Mouse (Mus musculus) erythroblast, embryonic 14.5 days (primary cell): ENCODE data around the gene Agpat1.

Source experiments
- GATA1 ChIP-seq: IDR thresholded peaks from 2 replicates; pipeline ENCODE4 v1.6.1; 2012; ENCODE audit warnings: low read length, inconsistent platforms, mixed read lengths
- TAL1 ChIP-seq: IDR thresholded peaks from 3 replicates; pipeline ENCODE4 v1.6.1; 2012; ENCODE audit warnings: low read length, inconsistent platforms, mixed read lengths

DNA sequence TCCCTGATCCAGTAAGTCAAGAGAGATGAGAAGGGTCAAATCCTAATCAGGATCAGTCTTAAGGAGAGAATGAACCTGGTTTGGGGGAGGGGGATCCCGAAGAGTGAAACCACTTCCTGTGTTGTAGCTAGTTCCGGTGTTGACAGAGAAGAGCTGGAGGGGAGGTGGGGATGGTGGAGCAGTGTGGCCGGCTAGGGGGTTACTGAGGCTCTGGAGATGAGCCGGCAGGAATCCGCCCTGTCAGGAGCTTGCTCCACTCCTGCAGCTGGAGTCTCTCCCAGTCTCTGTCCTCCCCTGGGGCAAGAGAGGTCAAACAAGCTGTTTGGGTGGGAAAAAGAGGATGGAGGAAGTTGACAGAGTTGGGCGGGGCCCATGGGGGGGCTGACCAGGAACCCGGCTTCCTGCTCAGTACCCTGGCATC lies 14.4 kb upstream of the Agpat1 start, which contains the start of gene Gpsm3:
- TF ChIP-seq GATA1 (no peak), TAL1 (no peak)
